Mouse (Mus musculus): ENCODE measurements around the gene Chst4. TPM values are rescaled to one million over a fixed set of nuclear protein-coding genes. Genes with fewer than 3 reads are reported as not detected.

The Chst4 gene
- polyA plus RNA-seq, 1 experiment from 2014 or later: 4.4 TPM

- WGBS: 49% methylated on average over 1 of the region's 1 CpGs
- Histone ChIP-seq H3K9me3 (ENCODE audit: control insufficient read depth, low read length) (no peaks in the 10 kb centered on the region), H3K4me2 (ENCODE audit: low read depth, low read length) (no peak overlapping the region), H3K36me3 (ENCODE audit: control insufficient read depth, insufficient read depth, low read length) (no peaks in the 10 kb centered on the region), H3K4me1 (ENCODE audit: control insufficient read depth, insufficient read depth, low read length) (no peaks in the 10 kb centered on the region), H3K4me3 (ENCODE audit: low read length) (no peak overlapping the region), H3K27ac (ENCODE audit: low read length) (no peak overlapping the region), H3K27me3 (replicated peaks; ENCODE audit: control insufficient read depth, insufficient read depth, low read length) (no peaks in the 10 kb centered on the region), H3K9ac (ENCODE audit: low read depth, low read length) (no peak overlapping the region)
- ATAC-seq: no peak
Measured at GRCm38 (mm10) chr8:109992951-109993350, 46.6 kb downstream of the Chst4 start.

GRCm38 (mm10) chr8:109992166-109992565 is 47.4 kb downstream of the Chst4 start:
- Histone ChIP-seq H3K27ac (ENCODE audit: low read length) (no peak overlapping the region), H3K36me3 (ENCODE audit: control insufficient read depth, insufficient read depth, low read length) (no peaks in the 10 kb centered on the region), H3K9ac (ENCODE audit: low read depth, low read length) (no peak overlapping the region), H3K4me2 (ENCODE audit: low read depth, low read length) (no peak overlapping the region), H3K9me3 (ENCODE audit: control insufficient read depth, low read length) (no peaks in the 10 kb centered on the region), H3K4me3 (ENCODE audit: low read length) (no peak overlapping the region), H3K4me1 (ENCODE audit: control insufficient read depth, insufficient read depth, low read length) (no peaks in the 10 kb centered on the region), H3K27me3 (replicated peaks; ENCODE audit: control insufficient read depth, insufficient read depth, low read length) (no peaks in the 10 kb centered on the region)
- no peak for ATAC-seq
- WGBS: 84% methylated on average over 5 of the region's 5 CpGs

- 81% methylated on average over 8 of the region's 8 CpGs for WGBS
- no peak within 1 kb of the TSS for H3K4me2 ChIP-seq (ENCODE audit: low read depth, low read length)
- H3K27me3 ChIP-seq (replicated peaks; ENCODE audit: control insufficient read depth, insufficient read depth, low read length): no peaks in the 10 kb centered on the region
- no peak within 1 kb of the TSS for H3K4me3 ChIP-seq (ENCODE audit: low read length)
- no peaks in the 10 kb centered on the region for H3K9me3 ChIP-seq (ENCODE audit: control insufficient read depth, low read length)
- no peaks in the 10 kb centered on the region for H3K4me1 ChIP-seq (ENCODE audit: control insufficient read depth, insufficient read depth, low read length)
- H3K36me3 ChIP-seq (ENCODE audit: control insufficient read depth, insufficient read depth, low read length): no peaks in the 10 kb centered on the region
- H3K9ac ChIP-seq (ENCODE audit: low read depth, low read length): no peak within 1 kb of the TSS
- ATAC-seq: no peak
- H3K27ac ChIP-seq (ENCODE audit: low read length): no peak within 1 kb of the TSS
Measured at GRCm38 (mm10) chr8:109990224-109990623, 49.3 kb downstream of the Chst4 start, which contains the start of gene Tat. TSS of gene Tat (plus strand) at chr8:109990437.

GRCm38 (mm10) chr8:109989151-109989550 is 50.4 kb downstream of the Chst4 start:
- Histone ChIP-seq H3K4me2 (ENCODE audit: low read depth, low read length) (no peak overlapping the region), H3K27me3 (replicated peaks; ENCODE audit: control insufficient read depth, insufficient read depth, low read length) (no peaks in the 10 kb centered on the region), H3K27ac (ENCODE audit: low read length) (no peak overlapping the region), H3K36me3 (ENCODE audit: control insufficient read depth, insufficient read depth, low read length) (no peaks in the 10 kb centered on the region), H3K9ac (ENCODE audit: low read depth, low read length) (no peak overlapping the region), H3K4me1 (ENCODE audit: control insufficient read depth, insufficient read depth, low read length) (no peaks in the 10 kb centered on the region), H3K4me3 (ENCODE audit: low read length) (no peak overlapping the region), H3K9me3 (ENCODE audit: control insufficient read depth, low read length) (no peaks in the 10 kb centered on the region)
- ATAC-seq: no peak
- WGBS: 88% methylated on average over 8 of the region's 8 CpGs

- H3K9me3 ChIP-seq (ENCODE audit: control insufficient read depth, low read length): no peaks in the 10 kb centered on the region
- H3K4me2 ChIP-seq (ENCODE audit: low read depth, low read length): no peak overlapping the region
- ATAC-seq: no peak
- no peaks in the 10 kb centered on the region for H3K36me3 ChIP-seq (ENCODE audit: control insufficient read depth, insufficient read depth, low read length)
- WGBS: 75% methylated on average over 7 of the region's 7 CpGs
- no peaks in the 10 kb centered on the region for H3K27me3 ChIP-seq (replicated peaks; ENCODE audit: control insufficient read depth, insufficient read depth, low read length)
- H3K9ac ChIP-seq (ENCODE audit: low read depth, low read length): no peak overlapping the region
- H3K4me1 ChIP-seq (ENCODE audit: control insufficient read depth, insufficient read depth, low read length): no peaks in the 10 kb centered on the region
- no peak overlapping the region for H3K27ac ChIP-seq (ENCODE audit: low read length)
- H3K4me3 ChIP-seq (ENCODE audit: low read length): no peak overlapping the region
Measured at GRCm38 (mm10) chr8:109987776-109988175, 51.8 kb downstream of the Chst4 start.

- no peak for ATAC-seq
- no peaks in the 10 kb centered on the region for H3K36me3 ChIP-seq (ENCODE audit: control insufficient read depth, insufficient read depth, low read length)
- 55% methylated on average over 7 of the region's 7 CpGs for WGBS
- H3K27ac ChIP-seq (ENCODE audit: low read length): no peak overlapping the region
- no peaks in the 10 kb centered on the region for H3K9me3 ChIP-seq (ENCODE audit: control insufficient read depth, low read length)
- no peak overlapping the region for H3K4me3 ChIP-seq (ENCODE audit: low read length)
- no peak overlapping the region for H3K4me2 ChIP-seq (ENCODE audit: low read depth, low read length)
- H3K27me3 ChIP-seq (replicated peaks; ENCODE audit: control insufficient read depth, insufficient read depth, low read length): no peaks in the 10 kb centered on the region; the same call in 1 of the 2 replicates
- H3K9ac ChIP-seq (ENCODE audit: low read depth, low read length): no peak overlapping the region
- no peaks in the 10 kb centered on the region for H3K4me1 ChIP-seq (ENCODE audit: control insufficient read depth, insufficient read depth, low read length)
Measured at GRCm38 (mm10) chr8:109986384-109986783, 53.2 kb downstream of the Chst4 start.

GRCm38 (mm10) chr8:109983944-109984343 is 55.6 kb downstream of the Chst4 start:
- WGBS: 31% methylated on average over 5 of the region's 5 CpGs
- Histone ChIP-seq H3K27me3 (replicated peaks; ENCODE audit: control insufficient read depth, insufficient read depth, low read length) (no peaks in the 10 kb centered on the region; the same call in 1 of the 2 replicates), H3K4me3 (ENCODE audit: low read length) (no peak overlapping the region), H3K27ac (ENCODE audit: low read length) (no peak overlapping the region), H3K9me3 (ENCODE audit: control insufficient read depth, low read length) (no peaks in the 10 kb centered on the region), H3K4me2 (ENCODE audit: low read depth, low read length) (no peak overlapping the region), H3K4me1 (ENCODE audit: control insufficient read depth, insufficient read depth, low read length) (no peaks in the 10 kb centered on the region), H3K9ac (ENCODE audit: low read depth, low read length) (no peak overlapping the region), H3K36me3 (ENCODE audit: control insufficient read depth, insufficient read depth, low read length) (no peaks in the 10 kb centered on the region)
- ATAC-seq: no peak

- no peak overlapping the region for H3K27ac ChIP-seq (ENCODE audit: low read length)
- no peak overlapping the region for H3K9ac ChIP-seq (ENCODE audit: low read depth, low read length)
- no peaks in the 10 kb centered on the region for H3K4me1 ChIP-seq (ENCODE audit: control insufficient read depth, insufficient read depth, low read length)
- no peaks in the 10 kb centered on the region; the same call in 1 of the 2 replicates for H3K27me3 ChIP-seq (replicated peaks; ENCODE audit: control insufficient read depth, insufficient read depth, low read length)
- H3K4me3 ChIP-seq (ENCODE audit: low read length): no peak overlapping the region
- ATAC-seq: no peak
- no peaks in the 10 kb centered on the region for H3K9me3 ChIP-seq (ENCODE audit: control insufficient read depth, low read length)
- WGBS: 73% methylated on average over 15 of the region's 15 CpGs
- no peaks in the 10 kb centered on the region for H3K36me3 ChIP-seq (ENCODE audit: control insufficient read depth, insufficient read depth, low read length)
- no peak overlapping the region for H3K4me2 ChIP-seq (ENCODE audit: low read depth, low read length)
Measured at GRCm38 (mm10) chr8:109982386-109983105, 57.0 kb downstream of the Chst4 start.

- WGBS: 62% methylated on average over 6 of the region's 6 CpGs
- no peaks in the 10 kb centered on the region for H3K4me1 ChIP-seq (ENCODE audit: control insufficient read depth, insufficient read depth, low read length)
- peak; percentile 56; the same call in 1 of the 2 replicates for ATAC-seq
Measured at GRCm38 (mm10) chr8:109979339-109979738, 60.2 kb downstream of the Chst4 start.

More at GRCm38 (mm10) chr8:109979339-109979738, 60.2 kb downstream of the Chst4 start:
- H3K27me3 ChIP-seq (replicated peaks; ENCODE audit: control insufficient read depth, insufficient read depth, low read length): no peaks in the 10 kb centered on the region; the same call in 1 of the 2 replicates
- no peak overlapping the region for H3K27ac ChIP-seq (ENCODE audit: low read length)
- no peaks in the 10 kb centered on the region for H3K36me3 ChIP-seq (ENCODE audit: control insufficient read depth, insufficient read depth, low read length)
- H3K9me3 ChIP-seq (ENCODE audit: control insufficient read depth, low read length): no peaks in the 10 kb centered on the region
- no peak overlapping the region for H3K9ac ChIP-seq (ENCODE audit: low read depth, low read length)
- no peak overlapping the region for H3K4me3 ChIP-seq (ENCODE audit: low read length)
- H3K4me2 ChIP-seq (ENCODE audit: low read depth, low read length): no peak overlapping the region

Data from intestine, embryonic 16.5 days (tissue).